Mouse (Mus musculus) heart, postnatal 36 days (tissue): ENCODE data around the gene Hipk2. TPM values are rescaled to one million over a fixed set of nuclear protein-coding genes. Genes with fewer than 3 reads are reported as not detected.

Experiments used
- DNase-seq, 2 experiments: peaks; one replicate each; pipeline ENCODE4 v3.0.0; 2021 to 2022
- intact Hi-C: fragments of 180-260 bp; cut with DNase I; formaldehyde crosslinking; loops from one replicate; pipeline ENCODE4 v1.15.1; 2025
- total RNA-seq, 2 experiments: library from RNA; stranded (reverse); gene quantifications; 2 replicates each; pipeline ENCODE4 v1.2.3; 2021

Gene Hipk2
- total RNA-seq, 2 experiments from 2014 or later, result 92.1 to 101 TPM

GRCm38 (mm10) chr6:38805612-38806011 lies 70.4 kb downstream of the Hipk2 start:
- intact Hi-C loops, result no loop called here
- no peak for DNase-seq

DNA sequence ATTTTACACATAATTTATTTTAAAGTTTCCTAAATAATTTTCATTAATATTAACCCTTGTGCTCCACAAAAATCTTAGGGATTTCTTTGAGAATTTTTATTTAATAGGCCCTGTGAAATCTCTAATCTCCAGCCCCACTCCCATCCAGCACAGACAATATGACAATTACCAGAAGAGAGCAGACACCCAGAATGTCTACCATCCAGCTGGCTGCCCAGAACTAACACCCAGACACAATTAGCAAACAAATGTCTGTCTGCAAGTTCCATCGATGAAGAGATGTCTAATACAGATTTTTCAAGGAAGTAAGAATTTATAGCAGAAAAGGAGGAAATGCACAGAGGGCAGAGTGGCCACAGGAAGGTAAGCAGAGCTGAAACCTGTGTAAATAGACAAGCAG lies 74.7 kb downstream of the Hipk2 start:
- intact Hi-C loops, result no loop called here
- no peak for DNase-seq

DNA sequence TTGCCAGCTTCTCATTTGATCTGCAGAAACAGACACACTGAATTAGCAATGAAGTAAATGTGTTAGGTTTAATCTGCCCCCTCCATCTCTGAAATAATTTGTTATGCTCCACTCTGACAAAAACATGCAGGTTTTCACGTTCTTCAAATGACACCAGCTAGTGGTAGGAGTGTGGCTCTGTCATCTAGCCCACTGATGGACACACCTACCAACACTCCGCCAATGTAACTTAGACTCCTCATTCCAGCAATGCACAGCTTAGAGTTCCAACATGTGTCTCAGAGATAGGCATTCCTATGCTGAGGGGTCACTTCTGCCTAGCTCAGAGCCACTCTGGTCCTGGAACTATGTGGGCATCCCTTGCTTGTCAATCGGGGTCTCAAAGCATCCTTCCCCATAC lies 78.4 kb downstream of the Hipk2 start:
- no peak for DNase-seq
- intact Hi-C loops, result no loop called here

- intact Hi-C loops, result no loop called here
- DNase-seq, result no peak
Measured at GRCm38 (mm10) chr6:38796993-38797392, 79.0 kb downstream of the Hipk2 start.

- DNase-seq, result no peak
- intact Hi-C loops, result no loop called here
Measured at GRCm38 (mm10) chr6:38796388-38796787, 79.6 kb downstream of the Hipk2 start.

GRCm38 (mm10) chr6:38795096-38795816 lies 80.7 kb downstream of the Hipk2 start:
- DNase-seq, result no peak
- intact Hi-C loops, result no loop called here

DNA sequence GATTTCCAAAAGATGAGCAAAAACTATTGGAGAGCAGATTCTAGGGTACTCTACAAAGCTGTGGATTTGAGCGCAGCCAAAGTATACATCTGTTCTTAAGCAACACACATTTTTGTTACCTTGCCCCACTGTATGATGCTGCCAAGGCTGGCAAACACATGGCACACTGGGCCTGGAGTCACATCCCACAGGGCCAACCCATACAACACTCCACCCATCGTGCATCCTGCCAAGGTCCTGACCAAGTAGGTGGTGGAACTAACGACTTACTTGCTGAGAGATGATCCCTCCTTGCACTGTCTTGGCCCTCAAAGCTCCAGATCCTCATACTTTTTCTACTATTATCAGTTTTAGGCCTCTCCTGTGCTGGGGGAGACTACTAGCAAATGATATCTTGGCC lies 83.0 kb downstream of the Hipk2 start:
- intact Hi-C loops, result no loop called here

GRCm38 (mm10) chr6:38789221-38789810 lies 86.6 kb downstream of the Hipk2 start:
- intact Hi-C loops, result no loop called here
- no peak for DNase-seq

More for the DNA sequence above, 83.0 kb downstream of the Hipk2 start:
- DNase-seq, result no peak

DNA sequence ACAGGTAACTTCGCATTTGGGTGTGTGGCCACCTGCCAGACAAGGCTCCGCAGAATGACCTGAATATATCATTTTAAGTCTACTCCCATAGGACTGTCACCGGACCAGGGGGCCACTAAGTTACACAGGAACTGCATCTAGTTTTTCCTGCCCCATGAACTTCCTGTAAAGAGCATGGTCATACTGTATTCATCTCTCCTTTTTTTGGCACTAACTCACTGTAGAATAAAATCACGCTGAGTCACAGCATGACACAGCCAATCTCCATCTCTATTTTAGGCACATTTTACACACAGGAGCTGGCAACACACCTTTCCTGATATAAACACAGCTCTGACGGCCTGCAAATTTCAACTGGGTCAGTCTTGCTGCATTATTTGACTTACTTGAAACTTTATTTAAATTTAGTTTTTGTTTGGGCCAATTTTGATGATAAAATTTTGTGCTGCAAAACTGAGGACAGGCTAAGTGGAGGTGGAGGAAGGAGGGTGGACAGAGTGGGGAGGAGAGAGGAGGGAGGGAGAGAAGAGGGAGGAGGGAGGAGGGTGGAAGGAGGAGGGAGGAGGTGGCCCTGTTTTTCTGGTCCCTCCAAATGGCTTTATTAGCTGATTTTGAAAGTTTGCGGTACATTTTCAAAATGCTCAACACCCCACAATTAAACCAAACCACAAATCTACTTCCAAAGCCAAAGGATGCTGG lies 88.0 kb downstream of the Hipk2 start:
- no peak for DNase-seq

GRCm38 (mm10) chr6:38787134-38787533 lies 88.8 kb downstream of the Hipk2 start:
- intact Hi-C loops, result loop anchor here (1.0 kb wide), 1 partner anchor 11 kb away; no protein-coding TSS in a partner anchor
- no peak for DNase-seq

More for the DNA sequence above, 88.0 kb downstream of the Hipk2 start:
- intact Hi-C loops, result loop anchor here (1.0 kb wide), 1 partner anchor 12 kb away; no protein-coding TSS in a partner anchor

- intact Hi-C loops, result no loop called here
- no peak for DNase-seq
Measured at GRCm38 (mm10) chr6:38785747-38786146, 90.2 kb downstream of the Hipk2 start.

DNA sequence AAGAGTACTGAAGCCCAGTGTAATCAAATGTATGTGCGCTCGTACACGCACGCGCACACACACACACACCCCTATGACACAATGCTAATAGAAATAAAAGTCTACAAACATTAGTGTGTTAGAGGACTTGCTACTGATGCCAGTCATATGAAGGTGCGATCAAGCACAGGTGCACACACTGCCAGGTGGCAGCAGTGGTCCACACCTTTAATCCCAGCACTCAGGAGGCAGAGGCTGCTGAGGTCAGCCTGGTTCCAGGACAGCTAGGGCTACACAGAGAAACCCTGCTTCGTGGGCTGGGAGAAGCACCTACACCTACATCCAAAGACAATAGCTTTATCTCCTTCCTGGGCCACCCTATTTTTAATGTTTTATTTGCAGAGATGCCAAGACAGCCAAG lies 96.6 kb downstream of the Hipk2 start:
- DNase-seq, result no peak
- intact Hi-C loops, result no loop called here

DNA sequence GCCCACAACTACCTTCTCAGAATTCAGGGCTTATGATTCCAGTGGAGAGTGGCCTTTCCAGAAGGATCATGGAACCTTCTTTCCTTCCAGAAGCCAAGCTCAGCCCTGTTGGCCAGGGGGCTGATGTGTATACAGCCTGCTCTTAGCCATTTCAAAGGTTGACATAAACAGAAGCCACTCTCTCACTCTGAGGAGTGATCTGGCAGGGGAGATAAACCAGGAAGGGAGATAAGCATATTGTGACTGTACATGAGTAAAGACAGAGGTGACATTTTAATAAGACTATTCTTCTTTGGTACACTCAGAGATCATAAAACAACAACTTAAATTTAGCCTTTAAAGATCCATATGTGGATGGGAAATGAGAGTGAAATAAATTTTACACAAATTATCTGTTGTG lies 97.1 kb downstream of the Hipk2 start:
- intact Hi-C loops, result no loop called here
- DNase-seq, result no peak

GRCm38 (mm10) chr6:38776000-38776584 lies 99.9 kb downstream of the Hipk2 start:
- no peak for DNase-seq
- intact Hi-C loops, result loop anchor here (1.0 kb wide), 1 partner anchor 11 kb away; no protein-coding TSS in a partner anchor

DNA sequence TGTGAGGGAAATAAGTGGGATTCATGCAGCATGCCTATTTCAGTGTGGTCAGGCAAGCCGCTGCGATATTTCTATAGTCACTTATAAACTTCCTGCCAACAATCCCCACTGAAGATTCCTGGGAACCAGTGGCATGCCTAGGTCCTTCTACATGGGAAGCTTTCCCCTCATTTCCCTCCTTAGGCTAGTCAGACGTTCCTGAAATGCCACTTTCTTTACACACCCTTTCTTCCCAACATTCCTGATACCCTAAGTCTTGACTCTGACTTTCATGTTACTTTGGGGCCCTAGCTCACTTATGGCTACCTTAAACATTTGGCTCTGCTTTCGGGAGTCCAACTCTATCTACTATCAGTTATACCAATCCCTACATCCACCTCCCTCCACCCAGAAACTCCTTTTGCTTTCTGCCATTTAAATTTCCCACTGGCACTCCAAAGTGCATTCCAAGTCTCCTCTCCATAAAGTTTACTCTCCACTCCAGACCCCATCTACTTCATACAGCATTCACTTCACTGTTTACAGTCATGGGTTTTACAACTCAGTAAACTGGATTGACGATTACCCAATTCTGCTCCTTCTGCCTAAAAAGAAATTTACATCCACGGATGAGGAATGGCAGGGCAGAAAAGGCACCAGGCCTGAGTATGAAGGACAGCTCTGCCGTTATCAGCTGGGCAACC lies 103.0 kb downstream of the Hipk2 start:
- intact Hi-C loops, result no loop called here
- DNase-seq, result no peak

DNA sequence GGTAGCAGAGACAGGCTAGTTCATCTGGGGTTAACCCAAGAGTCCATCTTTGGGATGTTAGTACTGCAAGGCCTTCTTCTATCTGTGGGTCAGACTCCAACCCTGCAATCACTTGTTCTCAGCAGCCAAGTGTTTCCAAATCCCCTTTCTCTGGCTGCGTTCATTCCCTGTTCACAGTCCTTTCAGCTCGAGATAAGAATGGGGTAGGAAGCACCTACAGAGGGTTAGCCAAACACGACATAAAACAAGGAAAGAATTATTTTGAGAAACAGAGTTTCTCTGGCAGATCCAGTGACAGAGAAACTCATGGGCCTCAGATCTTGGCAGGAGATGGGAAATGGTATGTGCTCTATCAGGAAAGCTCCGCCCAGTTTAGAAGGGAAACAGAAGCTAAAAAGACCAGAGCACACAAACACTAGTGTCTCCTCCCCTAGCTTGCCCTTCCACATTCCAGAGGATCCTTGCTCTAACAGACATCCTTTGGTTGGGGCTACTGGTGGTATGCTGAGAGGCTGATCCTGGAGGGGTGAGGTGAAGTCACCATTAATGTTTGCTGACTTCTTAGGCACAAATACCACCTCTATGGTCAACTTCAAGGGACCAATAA lies 104.8 kb downstream of the Hipk2 start:
- intact Hi-C loops, result no loop called here
- no peak for DNase-seq

GRCm38 (mm10) chr6:38769627-38770026 lies 106.3 kb downstream of the Hipk2 start:
- DNase-seq, result no peak
- intact Hi-C loops, result no loop called here

- no peak for DNase-seq
- intact Hi-C loops, result no loop called here
Measured at GRCm38 (mm10) chr6:38762588-38763265, 113.2 kb downstream of the Hipk2 start.

GRCm38 (mm10) chr6:38762006-38762405 lies 114.0 kb downstream of the Hipk2 start:
- intact Hi-C loops, result no loop called here
- no peak for DNase-seq
